Mouse (Mus musculus) mature B cell (primary cell): ENCODE results near the gene March1.
"Not testable (repeated sequence)": the region's sequence is repeated elsewhere in the genome, so short reads cannot be mapped to it uniquely, and the experiment has no call there.

Source experiments
- in situ Hi-C: fragments of 300-500 bp; cut with MboI; formaldehyde crosslinking; loops from 2 replicates; pipeline ENCODE4 v1.14.3; 2019

Gene March1

GRCm38 (mm10) chr8:66317824-66318223 lies 700.1 kb downstream of the March1 start:
- in situ Hi-C loops, result no loop called here

- in situ Hi-C loops, result no loop called here
Observed at GRCm38 (mm10) chr8:66323045-66323807, 705.5 kb downstream of the March1 start.

GRCm38 (mm10) chr8:66326396-66326795 lies 708.7 kb downstream of the March1 start:
- in situ Hi-C loops, result no loop called here

GRCm38 (mm10) chr8:66332206-66332605 lies 714.5 kb downstream of the March1 start:
- in situ Hi-C loops, result loop anchor here (5.0 kb wide), 2 partner anchors 60 to 110 kb away; no protein-coding TSS in a partner anchor

- in situ Hi-C loops, result loop anchor here (5.0 kb wide), 2 partner anchors 58 to 108 kb away; no protein-coding TSS in a partner anchor
Observed at GRCm38 (mm10) chr8:66334265-66334664, 716.6 kb downstream of the March1 start.

- in situ Hi-C loops, result no loop called here
Observed at GRCm38 (mm10) chr8:66339551-66339950, 721.9 kb downstream of the March1 start.

- in situ Hi-C loops, result no loop called here
Observed at GRCm38 (mm10) chr8:66342928-66343327, 725.2 kb downstream of the March1 start.

GRCm38 (mm10) chr8:66362882-66363801 lies 745.4 kb downstream of the March1 start:
- in situ Hi-C loops, result no loop called here

- in situ Hi-C loops, result no loop called here
Observed at GRCm38 (mm10) chr8:66383694-66384373, 766.1 kb downstream of the March1 start.

- in situ Hi-C loops, result no loop called here
Observed at GRCm38 (mm10) chr8:66386008-66386407, 768.3 kb downstream of the March1 start.

GRCm38 (mm10) chr8:66388693-66389092 lies 771.0 kb downstream of the March1 start:
- in situ Hi-C loops, result no loop called here

GRCm38 (mm10) chr8:66391554-66391953 lies 773.9 kb downstream of the March1 start:
- in situ Hi-C loops, result loop anchor here (5.0 kb wide), 1 partner anchor 59 kb away; no protein-coding TSS in a partner anchor

GRCm38 (mm10) chr8:66392900-66393299 lies 775.2 kb downstream of the March1 start:
- in situ Hi-C loops, result loop anchor here (5.0 kb wide), 1 partner anchor 61 kb away; no protein-coding TSS in a partner anchor

- in situ Hi-C loops, result loop anchor here (5.0 kb wide), 1 partner anchor 62 kb away; no protein-coding TSS in a partner anchor
Observed at GRCm38 (mm10) chr8:66394148-66394547, 776.4 kb downstream of the March1 start.

GRCm38 (mm10) chr8:66397811-66398210 lies 780.1 kb downstream of the March1 start:
- in situ Hi-C loops, result no loop called here

GRCm38 (mm10) chr8:66400050-66400449 lies 782.4 kb downstream of the March1 start:
- in situ Hi-C loops, result no loop called here

GRCm38 (mm10) chr8:66404711-66405414 lies 787.2 kb downstream of the March1 start:
- in situ Hi-C loops, result no loop called here

- in situ Hi-C loops, result not testable (repeated sequence)
Observed at GRCm38 (mm10) chr8:66405796-66406195, 788.1 kb downstream of the March1 start.

GRCm38 (mm10) chr8:66406596-66407361 lies 789.1 kb downstream of the March1 start:
- in situ Hi-C loops, result no loop called here

- in situ Hi-C loops, result no loop called here
Observed at GRCm38 (mm10) chr8:66410080-66410615, 792.4 kb downstream of the March1 start.
